Mouse (Mus musculus): ENCODE measurements around the gene Polr2i.

- TF ChIP-seq CTCF (IDR thresholded peaks at IDR 0.05; ENCODE audit: insufficient read depth, low read depth, low read length): no peak
- no peak for TF ChIP-seq POLR2A (IDR thresholded peaks at IDR 0.05; ENCODE audit: insufficient read depth, low read depth, low read length)
Observed at GRCm38 (mm10) chr7:30193013-30193412, 38.7 kb upstream of the Polr2i start.

Data from olfactory bulb, adult 2 months (tissue).